26 mouse cellular contexts compared by ENCODE assay signal in genomic region chr2:122153681-122154365, GRCm38 (mm10). TPM values are rescaled to one million over a fixed set of nuclear protein-coding genes. Genes with fewer than 3 reads are reported as not detected.
A peak's percentile ranks its signal among the peaks of the same experiment; 100 is the strongest.
DNase-seq lines count a peak whose midpoint lies in the region; ATAC-seq and TF ChIP-seq lines count a peak whose summit lies in the region.
"Had no signal": no experiment of that assay in that cellular context is flagged by ENCODE, and none has a peak within 500 bp of the region (broad histone marks: within the 10 kb centered on the region; RNA-seq: fewer than 3 reads in every experiment).

No protein-coding gene starts in this region.

- no peak for ATAC-seq in midbrain, embryonic 11.5 days (ENCODE audit: low FRiP score)
- no peak for ATAC-seq in midbrain, postnatal 0 days (ENCODE audit: low FRiP score)
- peak; percentile 47 for ATAC-seq in granulocyte monocyte progenitor cell, adult 5-6 weeks (replicated peaks; ENCODE audit: poor library complexity, severe bottlenecking)
- peak; percentile 38 for ATAC-seq in megakaryocyte progenitor cell, adult 5-6 weeks (replicated peaks; ENCODE audit: poor library complexity)
- ATAC-seq: forebrain, embryonic 13.5 days; forebrain, postnatal 0 days; hindbrain, postnatal 0 days had no signal

- H3K9ac ChIP-seq in heart, adult 2 months (ENCODE audit: low read depth, low read length): no peak overlapping the region
- H3K9ac ChIP-seq in midbrain, embryonic 11.5 days (ENCODE audit: low read length): no peak overlapping the region
- H3K9ac ChIP-seq in midbrain, postnatal 0 days (replicated peaks; ENCODE audit: low read length, poor library complexity, severe bottlenecking): no peak overlapping the region
- H3K9ac ChIP-seq: forebrain, embryonic 13.5 days; forebrain, postnatal 0 days; hindbrain, embryonic 12.5 days had no signal

- H3K4me3 ChIP-seq in heart, adult 2 months: no peak overlapping the region
- H3K4me3 ChIP-seq in midbrain, embryonic 11.5 days (ENCODE audit: low read depth, low read length): no peak overlapping the region
- H3K4me3 ChIP-seq in midbrain, postnatal 0 days (ENCODE audit: low read depth, low read length): no peak overlapping the region
- H3K4me3 ChIP-seq: embryonic facial prominence, embryonic 10.5 days; forebrain, embryonic 13.5 days; heart, embryonic 10.5 days; hindbrain, embryonic 12.5 days had no signal

- 78% methylated on average over 7 of the region's 7 CpGs for WGBS in heart, adult 2 months
- 83% methylated on average over 7 of the region's 7 CpGs for WGBS in midbrain, embryonic 11.5 days
- WGBS in midbrain, postnatal 0 days: 81% methylated on average over 6 of the region's 7 CpGs

- H3K9me3 ChIP-seq in midbrain, embryonic 11.5 days (ENCODE audit: control insufficient read depth, low read length): no peaks in the 10 kb centered on the region
- H3K9me3 ChIP-seq in midbrain, postnatal 0 days (ENCODE audit: low read length): no peaks in the 10 kb centered on the region
- H3K9me3 ChIP-seq: embryonic facial prominence, embryonic 10.5 days; forebrain, embryonic 13.5 days; heart, embryonic 10.5 days; hindbrain, embryonic 12.5 days had no signal

- DNase-seq in heart, adult 11 months: peak; percentile 64
- DNase-seq in heart, adult 2 months: no peak
- DNase-seq in midbrain, embryonic 11.5 days (ENCODE audit: low spot score, missing footprints): peak; percentile 23
- no peak for DNase-seq in midbrain, postnatal 0 days (ENCODE audit: low spot score)
- no peak for DNase-seq in adrenal gland, postnatal 36 days
- no peak for DNase-seq in kidney, adult 11 months
- DNase-seq: adrenal gland, adult 8-10 months; cerebellum, adult 18-20 months; cerebellum, adult 9-11 months; cerebellum, postnatal 36 days; forebrain, postnatal 0 days; gastrocnemius, postnatal 14 days; heart, postnatal 10 days; heart, postnatal 4 days had no signal

- no peak for TF ChIP-seq POLR2A in heart, adult 2 months (IDR thresholded peaks at IDR 0.05; ENCODE audit: insufficient read depth, low read depth, low read length)

- peaks cover 23% of the 10 kb centered on the region for H3K36me3 ChIP-seq in heart, adult 2 months (ENCODE audit: control insufficient read depth, insufficient read depth, low read length)
- H3K36me3 ChIP-seq in midbrain, embryonic 11.5 days (ENCODE audit: control insufficient read depth, insufficient read depth, low read length): no peaks in the 10 kb centered on the region
- H3K36me3 ChIP-seq in midbrain, postnatal 0 days (ENCODE audit: insufficient read depth, low read length): no peaks in the 10 kb centered on the region

- TF ChIP-seq EP300 in heart, adult 2 months (IDR thresholded peaks at IDR 0.05; ENCODE audit: insufficient read depth, low read depth, low read length): no peak

- no peak overlapping the region for H3K27ac ChIP-seq in heart, adult 2 months
- no peak overlapping the region for H3K27ac ChIP-seq in midbrain, embryonic 11.5 days (ENCODE audit: low read depth, low read length)
- no peak overlapping the region for H3K27ac ChIP-seq in midbrain, postnatal 0 days (ENCODE audit: low read depth, low read length)
- H3K27ac ChIP-seq: embryonic facial prominence, embryonic 10.5 days; forebrain, embryonic 13.5 days; heart, embryonic 10.5 days; hindbrain, embryonic 12.5 days; hindbrain, postnatal 0 days had no signal

- intact Hi-C loops in heart, adult 2 months (cut with DNase I): no loop called here

- no peak for TF ChIP-seq CTCF in heart, adult 2 months (IDR thresholded peaks at IDR 0.05)
- TF ChIP-seq CTCF in midbrain, postnatal 0 days (IDR thresholded peaks at IDR 0.05): no peak

- peaks cover 6% of the 10 kb centered on the region for H3K4me1 ChIP-seq in heart, adult 2 months (ENCODE audit: control insufficient read depth, insufficient read depth, low read length)
- peaks cover 3% of the 10 kb centered on the region; the same call in 1 of the 2 replicates for H3K4me1 ChIP-seq in midbrain, embryonic 11.5 days (ENCODE audit: control insufficient read depth, insufficient read depth, low read length)
- H3K4me1 ChIP-seq in midbrain, postnatal 0 days (ENCODE audit: insufficient read depth, low read length): no peaks in the 10 kb centered on the region
- H3K4me1 ChIP-seq: forebrain, embryonic 13.5 days had no signal

- peaks cover 2% of the 10 kb centered on the region for H3K79me2 ChIP-seq in heart, adult 2 months (replicated peaks; ENCODE audit: control insufficient read depth, insufficient read depth, low read length)

- no peak overlapping the region for H3K4me2 ChIP-seq in midbrain, embryonic 11.5 days
- no peak overlapping the region for H3K4me2 ChIP-seq in midbrain, postnatal 0 days (ENCODE audit: low read depth, low read length, poor library complexity, severe bottlenecking)
- H3K4me2 ChIP-seq: forebrain, embryonic 13.5 days; hindbrain, embryonic 12.5 days had no signal

- no peaks in the 10 kb centered on the region for H3K27me3 ChIP-seq in heart, adult 2 months (ENCODE audit: control insufficient read depth, insufficient read depth, low read length)
- no peaks in the 10 kb centered on the region for H3K27me3 ChIP-seq in midbrain, embryonic 11.5 days (ENCODE audit: control insufficient read depth, insufficient read depth, low read length)
- H3K27me3 ChIP-seq in midbrain, postnatal 0 days (ENCODE audit: insufficient read depth, low read length): no peaks in the 10 kb centered on the region
- H3K27me3 ChIP-seq: forebrain, embryonic 13.5 days; hindbrain, embryonic 12.5 days had no signal

RNA-seq across cellular contexts. Expression of gene B2m, which starts 6.3 kb away (rescaled TPM):
- total RNA-seq in heart, adult 2 months (2021): 100 to 1,000 TPM; 201 to 240 TPM
- 400 and 574 TPM in 2 replicates for polyA plus RNA-seq in heart, adult 2 months (2012; rRNA removed)
- polyA plus RNA-seq in midbrain, embryonic 11.5 days (2014; fragmentation: Nextera tagmentation; extraction: Ambion mirVana): 124 and 131 TPM in 2 replicates
- 106 and 108 TPM in 2 replicates for total RNA-seq in midbrain, postnatal 0 days (2014; rRNA removed)
- polyA plus RNA-seq in midbrain, postnatal 0 days (2015; fragmentation: Nextera tagmentation; extraction: Ambion mirVana): 147 and 161 TPM in 2 replicates
- 1,957 and 2,269 TPM in 2 replicates for total RNA-seq in granulocyte monocyte progenitor cell, adult 5-6 weeks (2014; fragmentation: Nextera tagmentation)
- 1,824 and 1,957 TPM in 2 replicates for total RNA-seq in granulocyte monocyte progenitor cell, adult 5-6 weeks (2017)
- 3,812 and 4,089 TPM in 2 replicates for total RNA-seq in megakaryocyte progenitor cell, adult 5-6 weeks (2015)
- 1,717 and 2,014 TPM in 2 replicates for total RNA-seq in megakaryocyte progenitor cell, adult 5-6 weeks (2017)
- total RNA-seq in adrenal gland, postnatal 36 days (2021): 100 to 1,000 TPM; 632 to 981 TPM

RNA-seq across cellular contexts. Expression of gene Trim69, which starts 6.7 kb away (rescaled TPM):
- not detected for total RNA-seq in heart, adult 2 months (2021)
- polyA plus RNA-seq in heart, adult 2 months (2012; rRNA removed): 0.15 TPM in 1 of 2 replicates, not detected in the other
- not detected in 2 replicates for polyA plus RNA-seq in midbrain, embryonic 11.5 days (2014; fragmentation: Nextera tagmentation; extraction: Ambion mirVana)
- not detected in 2 replicates for total RNA-seq in midbrain, postnatal 0 days (2014; rRNA removed)
- not detected in 2 replicates for polyA plus RNA-seq in midbrain, postnatal 0 days (2015; fragmentation: Nextera tagmentation; extraction: Ambion mirVana)
- total RNA-seq in granulocyte monocyte progenitor cell, adult 5-6 weeks (2014; fragmentation: Nextera tagmentation): 0.56 TPM in 1 of 2 replicates, not detected in the other
- total RNA-seq in granulocyte monocyte progenitor cell, adult 5-6 weeks (2017): not detected in 2 replicates
- 0.46 TPM in 1 of 2 replicates, not detected in the other for total RNA-seq in megakaryocyte progenitor cell, adult 5-6 weeks (2015)
- not detected in 2 replicates for total RNA-seq in megakaryocyte progenitor cell, adult 5-6 weeks (2017)
- total RNA-seq in adrenal gland, postnatal 36 days (2021): under 1 TPM; 0.16 to 0.17 TPM
- total RNA-seq: adrenal gland, adult 8-10 months; forebrain, postnatal 0 days; gastrocnemius, adult 18-20 months; gastrocnemius, postnatal 14 days; heart, postnatal 10 days; heart, postnatal 4 days; hindbrain, postnatal 0 days had no signal
- polyA plus RNA-seq: embryonic facial prominence, embryonic 10.5 days; forebrain, embryonic 13.5 days; forebrain, postnatal 0 days; hindbrain, embryonic 12.5 days; hindbrain, postnatal 0 days had no signal

RNA-seq across cellular contexts. Expression of gene Patl2, which starts 32.2 kb away (rescaled TPM):
- not detected for total RNA-seq in heart, adult 2 months (2021)
- polyA plus RNA-seq in heart, adult 2 months (2012; rRNA removed): not detected in 2 replicates
- polyA plus RNA-seq in midbrain, embryonic 11.5 days (2014; fragmentation: Nextera tagmentation; extraction: Ambion mirVana): not detected in 2 replicates
- total RNA-seq in midbrain, postnatal 0 days (2014; rRNA removed): 0.16 TPM in 1 of 2 replicates, not detected in the other
- polyA plus RNA-seq in midbrain, postnatal 0 days (2015; fragmentation: Nextera tagmentation; extraction: Ambion mirVana): 0.06 TPM in 1 of 2 replicates, not detected in the other
- not detected in 2 replicates for total RNA-seq in granulocyte monocyte progenitor cell, adult 5-6 weeks (2014; fragmentation: Nextera tagmentation)
- not detected in 2 replicates for total RNA-seq in granulocyte monocyte progenitor cell, adult 5-6 weeks (2017)
- total RNA-seq in megakaryocyte progenitor cell, adult 5-6 weeks (2015): 0.05 TPM in 1 of 2 replicates, not detected in the other
- 0.07 TPM in 1 of 2 replicates, not detected in the other for total RNA-seq in megakaryocyte progenitor cell, adult 5-6 weeks (2017)
- total RNA-seq in adrenal gland, postnatal 36 days (2021): not detected
- total RNA-seq: forebrain, postnatal 0 days; gastrocnemius, adult 18-20 months; gastrocnemius, postnatal 14 days; heart, postnatal 10 days; heart, postnatal 4 days; hindbrain, postnatal 0 days had no signal
- polyA plus RNA-seq: C2C12; embryonic facial prominence, embryonic 14.5 days; forebrain, embryonic 13.5 days; forebrain, postnatal 0 days; heart, embryonic 14.5 days; hindbrain, embryonic 12.5 days had no signal

RNA-seq across cellular contexts. Expression of gene Terb2, which starts 32.2 kb away (rescaled TPM):
- total RNA-seq in heart, adult 2 months (2021): not detected
- polyA plus RNA-seq in heart, adult 2 months (2012; rRNA removed): not detected in 2 replicates
- polyA plus RNA-seq in midbrain, embryonic 11.5 days (2014; fragmentation: Nextera tagmentation; extraction: Ambion mirVana): not detected in 2 replicates
- not detected in 2 replicates for total RNA-seq in midbrain, postnatal 0 days (2014; rRNA removed)
- not detected in 2 replicates for polyA plus RNA-seq in midbrain, postnatal 0 days (2015; fragmentation: Nextera tagmentation; extraction: Ambion mirVana)
- total RNA-seq in granulocyte monocyte progenitor cell, adult 5-6 weeks (2014; fragmentation: Nextera tagmentation): not detected in 2 replicates
- not detected in 2 replicates for total RNA-seq in granulocyte monocyte progenitor cell, adult 5-6 weeks (2017)
- not detected in 2 replicates for total RNA-seq in megakaryocyte progenitor cell, adult 5-6 weeks (2015)
- total RNA-seq in megakaryocyte progenitor cell, adult 5-6 weeks (2017): not detected in 2 replicates
- total RNA-seq in adrenal gland, postnatal 36 days (2021): not detected
- total RNA-seq: adrenal gland, adult 8-10 months; forebrain, postnatal 0 days; gastrocnemius, adult 18-20 months; gastrocnemius, postnatal 14 days; heart, postnatal 10 days; heart, postnatal 4 days; hindbrain, postnatal 0 days had no signal
- polyA plus RNA-seq: C2C12; embryonic facial prominence, embryonic 10.5 days; embryonic facial prominence, embryonic 14.5 days; forebrain, embryonic 13.5 days; forebrain, postnatal 0 days; gonadal fat pad, adult 2 months; heart, embryonic 10.5 days; heart, embryonic 14.5 days; hindbrain, embryonic 12.5 days; hindbrain, postnatal 0 days had no signal

RNA-seq across cellular contexts. Expression of gene Spg11, which starts 35.6 kb away (rescaled TPM):
- total RNA-seq in heart, adult 2 months (2021): 10 to 100 TPM; 10.8 to 11.3 TPM
- polyA plus RNA-seq in heart, adult 2 months (2012; rRNA removed): 3.8 and 6.7 TPM in 2 replicates
- polyA plus RNA-seq in midbrain, embryonic 11.5 days (2014; fragmentation: Nextera tagmentation; extraction: Ambion mirVana): 11.1 and 11.9 TPM in 2 replicates
- 20.1 and 25.3 TPM in 2 replicates for total RNA-seq in midbrain, postnatal 0 days (2014; rRNA removed)
- 4.0 and 4.9 TPM in 2 replicates for polyA plus RNA-seq in midbrain, postnatal 0 days (2015; fragmentation: Nextera tagmentation; extraction: Ambion mirVana)
- total RNA-seq in granulocyte monocyte progenitor cell, adult 5-6 weeks (2014; fragmentation: Nextera tagmentation): 12.2 and 13.2 TPM in 2 replicates
- total RNA-seq in granulocyte monocyte progenitor cell, adult 5-6 weeks (2017): 10.7 and 12.5 TPM in 2 replicates
- 8.9 and 10.5 TPM in 2 replicates for total RNA-seq in megakaryocyte progenitor cell, adult 5-6 weeks (2015)
- 11.3 and 13.4 TPM in 2 replicates for total RNA-seq in megakaryocyte progenitor cell, adult 5-6 weeks (2017)
- 10 to 100 TPM; 18.4 to 20.5 TPM for total RNA-seq in adrenal gland, postnatal 36 days (2021)

Comparison
In these comparisons a context has a peak if more than half of its experiments do, and no peak if none do; other contexts are left out.
1. DNase-seq: peak in heart, adult 11 months (single experiment) and midbrain, embryonic 11.5 days (single experiment); none in heart, adult 2 months (0 of 2), midbrain, postnatal 0 days (single experiment), adrenal gland, postnatal 36 days (0 of 2) and kidney, adult 11 months (single experiment).
2. ATAC-seq: peak in granulocyte monocyte progenitor cell, adult 5-6 weeks (single experiment) and megakaryocyte progenitor cell, adult 5-6 weeks (single experiment); none in midbrain, embryonic 11.5 days (single experiment) and midbrain, postnatal 0 days (single experiment).